Mouse (Mus musculus) stomach, postnatal 0 days (tissue): ENCODE results near the gene Ostn. TPM values are rescaled to one million over a fixed set of nuclear protein-coding genes. Genes with fewer than 3 reads are reported as not detected.

Source experiments
- ATAC-seq: fragments of 200-750 bp; cut with Nextera tagmentation; 2 replicates; pipeline ENCODE4 v1.8.0; 2017; ENCODE audit not compliant: low FRiP score, low TSS enrichment
- DNase-seq: peaks from one replicate; pipeline ENCODE4 v3.0.0-alpha.2; 2016; ENCODE audit warnings: low spot score
- H3K27ac ChIP-seq: fragments of 300-500 bp; sonication (generic); replicated peaks from 2 replicates; pipeline ENCODE4 v1.5.1; 2014; ENCODE audit warnings: mild to moderate bottlenecking, control low read depth
- H3K27me3 ChIP-seq: fragments of 300-500 bp; sonication (generic); 2 replicates; pipeline ENCODE4 v1.6.1; 2014; ENCODE audit warnings: low read length; ENCODE audit not compliant: control insufficient read depth, insufficient read depth
- H3K36me3 ChIP-seq: fragments of 300-500 bp; sonication (generic); 2 replicates; pipeline ENCODE4 v1.6.1; 2014; ENCODE audit warnings: low read length, mixed read lengths; ENCODE audit not compliant: control insufficient read depth, insufficient read depth
- H3K4me1 ChIP-seq: fragments of 300-500 bp; sonication (generic); replicated peaks from 2 replicates; pipeline ENCODE4 v1.6.1; 2014; ENCODE audit warnings: antibody characterized with exemption; ENCODE audit not compliant: control insufficient read depth, insufficient read depth
- H3K4me2 ChIP-seq: fragments of 300-500 bp; sonication (generic); replicated peaks from 2 replicates; pipeline ENCODE4 v1.6.1; 2014; ENCODE audit warnings: low read depth, mild to moderate bottlenecking, control low read depth, moderate library complexity
- H3K4me3 ChIP-seq: fragments of 300-500 bp; sonication (generic); 2 replicates; pipeline ENCODE4 v1.5.1; 2014; ENCODE audit warnings: low read depth, low read length, control low read depth
- H3K9ac ChIP-seq: fragments of 300-500 bp; sonication (generic); 2 replicates; pipeline ENCODE4 v1.6.1; 2014; ENCODE audit warnings: mild to moderate bottlenecking, low read length, control low read depth, mixed read lengths
- H3K9me3 ChIP-seq: fragments of 300-500 bp; sonication (generic); 2 replicates; pipeline ENCODE4 v1.6.1; 2016; ENCODE audit warnings: low read length; ENCODE audit not compliant: control insufficient read depth
- CTCF ChIP-seq: IDR thresholded peaks from 2 replicates; pipeline ENCODE4 v1.5.1; 2016; ENCODE audit warnings: antibody characterized with exemption, low read depth, mild to moderate bottlenecking, moderate library complexity
- EP300 ChIP-seq: optimal IDR thresholded peaks from 2 replicates; pipeline ENCODE3; 2016; ENCODE audit warnings: antibody characterized with exemption
- WGBS: fragments of 180-500 bp; shearing (Covaris S2); extraction: QIAGEN DNeasy Blood & Tissue Kit; methylation state at CpG from one replicate; pipeline ENCODE4 v1.1.7; 2014; 5-methylcytosine and 5-hydroxymethylcytosine counted together
- polyA plus RNA-seq: library from polyadenylated mRNA; unstranded; fragments of >200 nt; fragmentation: Nextera tagmentation; extraction: Ambion mirVana; gene quantifications from 2 replicates; pipeline ENCODE4 v1.2.1, GENCODE M21; 2015

Gene Ostn
- polyA plus RNA-seq, 1 experiment from 2014 or later = not detected

GRCm38 (mm10) chr16:27360059-27360458 is 52.8 kb downstream of the Ostn start:
- ATAC-seq (no peak), DNase-seq (no peak)
- Histone ChIP-seq H3K27me3 (no peaks in the 10 kb centered on the region), H3K4me2 (no peak overlapping the region), H3K27ac (no peak overlapping the region), H3K9ac (no peak overlapping the region), H3K4me3 (no peak overlapping the region), H3K36me3 (no peaks in the 10 kb centered on the region), H3K9me3 (no peaks in the 10 kb centered on the region), H3K4me1 (no peaks in the 10 kb centered on the region)
- TF ChIP-seq EP300 (no peak), CTCF (no peak)
- WGBS = 73% methylated on average over 1 of the region's 1 CpGs

GRCm38 (mm10) chr16:27370191-27370590 is 62.9 kb downstream of the Ostn start, which contains the start of gene Uts2b:
Uts2b (minus strand) TSS chr16:27370239.
- H3K9me3 ChIP-seq = no peaks in the 10 kb centered on the region
- H3K9ac ChIP-seq = no peak within 1 kb of the TSS
- TF ChIP-seq CTCF (no peak), EP300 (no peak)
- H3K4me2 ChIP-seq = no peak within 1 kb of the TSS
- no peaks in the 10 kb centered on the region for H3K4me1 ChIP-seq
- DNase-seq (no peak), ATAC-seq (no peak)
- no peak within 1 kb of the TSS for H3K4me3 ChIP-seq
- no peaks in the 10 kb centered on the region for H3K27me3 ChIP-seq
- H3K36me3 ChIP-seq = no peaks in the 10 kb centered on the region
- no peak within 1 kb of the TSS for H3K27ac ChIP-seq
- WGBS = 52% methylated on average over 8 of the region's 8 CpGs

- no peak for TF ChIP-seq CTCF
- no peak for TF ChIP-seq EP300
- Histone ChIP-seq H3K9ac (no peak overlapping the region), H3K36me3 (no peaks in the 10 kb centered on the region), H3K27ac (no peak overlapping the region), H3K4me2 (no peak overlapping the region), H3K4me1 (no peaks in the 10 kb centered on the region), H3K9me3 (no peaks in the 10 kb centered on the region), H3K4me3 (no peak overlapping the region), H3K27me3 (no peaks in the 10 kb centered on the region)
- 87% methylated on average over 2 of the region's 2 CpGs for WGBS
- DNase-seq (no peak), ATAC-seq (no peak)
These were observed 63.4 kb downstream of the Ostn start for GRCm38 (mm10) chr16:27370700-27371099.

DNA sequence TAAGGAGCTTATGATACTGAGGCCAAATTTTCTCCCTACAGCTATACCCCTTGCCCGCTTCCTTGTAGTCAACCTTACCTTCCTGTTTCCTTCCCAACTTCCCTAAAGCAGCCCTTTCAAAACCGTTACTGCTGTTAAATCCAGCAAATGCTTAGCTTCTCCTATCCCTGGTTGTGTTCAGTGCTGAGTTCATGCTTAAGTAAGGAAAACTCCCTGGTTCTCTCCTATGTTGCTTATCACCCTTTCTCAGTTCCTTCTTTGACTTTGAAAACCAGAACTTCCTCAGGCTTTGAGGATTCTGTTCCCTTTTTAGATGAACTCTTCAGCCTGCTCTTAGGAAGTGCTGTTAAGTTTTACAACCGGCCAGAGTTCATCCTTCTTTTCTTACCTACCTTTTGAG is 66.8 kb downstream of the Ostn start:
- Histone ChIP-seq H3K4me2 (no peak overlapping the region), H3K27ac (no peak overlapping the region), H3K27me3 (no peaks in the 10 kb centered on the region), H3K9ac (no peak overlapping the region), H3K9me3 (no peaks in the 10 kb centered on the region), H3K36me3 (no peaks in the 10 kb centered on the region), H3K4me3 (no peak overlapping the region), H3K4me1 (no peaks in the 10 kb centered on the region)
- DNase-seq (no peak), ATAC-seq (no peak)
- 77% methylated on average over 3 of the region's 3 CpGs for whole genome bisulfite sequencing
- no peak for TF ChIP-seq CTCF

- Histone ChIP-seq H3K36me3 (no peaks in the 10 kb centered on the region), H3K4me3 (no peak overlapping the region), H3K4me2 (no peak overlapping the region), H3K9ac (no peak overlapping the region), H3K27me3 (no peaks in the 10 kb centered on the region), H3K27ac (no peak overlapping the region), H3K4me1 (no peaks in the 10 kb centered on the region), H3K9me3 (no peaks in the 10 kb centered on the region)
- ATAC-seq (no peak), DNase-seq (no peak)
- TF ChIP-seq CTCF (no peak), EP300 (no peak)
- WGBS = 70% methylated on average over 2 of the region's 2 CpGs
These were observed 68.0 kb downstream of the Ostn start for GRCm38 (mm10) chr16:27375318-27375717.

GRCm38 (mm10) chr16:27376556-27376955 is 69.3 kb downstream of the Ostn start:
- no peak for TF ChIP-seq CTCF
- no peak for TF ChIP-seq EP300
- ATAC-seq = no peak

More at GRCm38 (mm10) chr16:27376556-27376955, 69.3 kb downstream of the Ostn start:
- Histone ChIP-seq H3K4me3 (no peak overlapping the region), H3K27ac (no peak overlapping the region), H3K4me2 (no peak overlapping the region), H3K36me3 (no peaks in the 10 kb centered on the region), H3K4me1 (no peaks in the 10 kb centered on the region), H3K9me3 (no peaks in the 10 kb centered on the region), H3K27me3 (no peaks in the 10 kb centered on the region), H3K9ac (no peak overlapping the region)
- no peak for DNase-seq
